Mouse (Mus musculus) heart, embryonic 14.5 days (tissue): ENCODE results near the gene Vill. TPM values are rescaled to one million over a fixed set of nuclear protein-coding genes. Genes with fewer than 3 reads are reported as not detected.

ENCODE experiments used
- ATAC-seq: fragments of 200-750 bp; cut with Nextera tagmentation; 2 replicates; pipeline ENCODE4 v1.8.0; 2017; ENCODE audit warnings: low read depth, moderate TSS enrichment; ENCODE audit not compliant: insufficient number of reproducible peaks, insufficient read depth, low FRiP score
- H3K27ac ChIP-seq, 2 experiments: fragments of 200-500 bp in 1 of 2; fragments of 300-500 bp in 1 of 2; sonication (generic) in 1 of 2; replicated peaks in 1 of 2; 2 replicates each; pipeline ENCODE4 v1.5.1; 2012 to 2014; ENCODE audit warnings: low read depth in 2 of 2, low read length in 2 of 2, control low read depth in 1 of 2, mild to moderate bottlenecking in 1 of 2, mixed read lengths in 1 of 2; ENCODE audit not compliant: control insufficient read depth in 1 of 2, insufficient read depth in 1 of 2
- H3K27me3 ChIP-seq: fragments of 300-500 bp; sonication (generic); 2 replicates; pipeline ENCODE4 v1.6.1; 2014; ENCODE audit warnings: mild to moderate bottlenecking, low read length, control low read depth; ENCODE audit not compliant: control insufficient read depth, insufficient read depth
- H3K36me3 ChIP-seq: fragments of 300-500 bp; sonication (generic); 2 replicates; pipeline ENCODE4 v1.6.1; 2014; ENCODE audit warnings: mild to moderate bottlenecking, control low read depth, low read length, mixed read lengths; ENCODE audit not compliant: control insufficient read depth, insufficient read depth
- H3K4me1 ChIP-seq, 2 experiments: fragments of 200-500 bp in 1 of 2; fragments of 300-500 bp in 1 of 2; sonication (generic) in 1 of 2; 2 replicates each; pipeline ENCODE4 v1.6.1; 2012 to 2014; ENCODE audit warnings: low read length in 2 of 2, control low read depth in 1 of 2, mixed read lengths in 1 of 2; ENCODE audit not compliant: control insufficient read depth in 2 of 2, insufficient read depth in 2 of 2
- H3K4me2 ChIP-seq: fragments of 300-500 bp; sonication (generic); 2 replicates; pipeline ENCODE4 v1.6.1; 2014; ENCODE audit warnings: mild to moderate bottlenecking, low read length
- H3K4me3 ChIP-seq, 2 experiments: fragments of 200-500 bp in 1 of 2; fragments of 300-500 bp in 1 of 2; sonication (generic) in 1 of 2; 2 replicates each; pipeline ENCODE4 v1.5.1; 2012 to 2014; ENCODE audit warnings: low read length in 2 of 2, mild to moderate bottlenecking in 2 of 2, control low read depth in 1 of 2, low read depth in 1 of 2, moderate library complexity in 1 of 2; ENCODE audit not compliant: control insufficient read depth in 1 of 2, insufficient read depth in 1 of 2
- H3K9ac ChIP-seq: fragments of 300-500 bp; sonication (generic); 2 replicates; pipeline ENCODE4 v1.6.1; 2014; ENCODE audit warnings: mild to moderate bottlenecking, low read length
- H3K9me3 ChIP-seq: fragments of 300-500 bp; sonication (generic); 2 replicates; pipeline ENCODE4 v1.6.1; 2016; ENCODE audit warnings: low read length, control low read depth; ENCODE audit not compliant: control insufficient read depth
- WGBS: fragments of 180-500 bp; shearing (Covaris S2); extraction: QIAGEN DNeasy Blood & Tissue Kit; methylation state at CpG from one replicate; pipeline ENCODE4 v1.1.7; 2014; 5-methylcytosine and 5-hydroxymethylcytosine counted together
- polyA plus RNA-seq: library from polyadenylated mRNA; unstranded; fragments of >200 nt; fragmentation: Nextera tagmentation; extraction: Ambion mirVana; gene quantifications from 2 replicates; pipeline ENCODE4 v1.2.1, GENCODE M21; 2014

Vill gene
- polyA plus RNA-seq, 1 experiment from 2014 or later = 10.7 TPM

- Histone ChIP-seq H3K4me1 (peaks cover 11 to 12% of the 10 kb centered on the region in 2 experiments; a peak in 3 of 4 replicates), H3K4me2 (no peak overlapping the region), H3K36me3 (peaks cover 52% of the 10 kb centered on the region), H3K27me3 (no peaks in the 10 kb centered on the region), H3K27ac (no peak overlapping the region), H3K9me3 (no peaks in the 10 kb centered on the region), H3K9ac (no peak overlapping the region), H3K4me3 (no peak overlapping the region)
- ATAC-seq = no peak
- WGBS = 56% methylated on average over 15 of the region's 15 CpGs
Measured at GRCm38 (mm10) chr9:119037076-119037730, 15.4 kb upstream of the Vill start.

DNA sequence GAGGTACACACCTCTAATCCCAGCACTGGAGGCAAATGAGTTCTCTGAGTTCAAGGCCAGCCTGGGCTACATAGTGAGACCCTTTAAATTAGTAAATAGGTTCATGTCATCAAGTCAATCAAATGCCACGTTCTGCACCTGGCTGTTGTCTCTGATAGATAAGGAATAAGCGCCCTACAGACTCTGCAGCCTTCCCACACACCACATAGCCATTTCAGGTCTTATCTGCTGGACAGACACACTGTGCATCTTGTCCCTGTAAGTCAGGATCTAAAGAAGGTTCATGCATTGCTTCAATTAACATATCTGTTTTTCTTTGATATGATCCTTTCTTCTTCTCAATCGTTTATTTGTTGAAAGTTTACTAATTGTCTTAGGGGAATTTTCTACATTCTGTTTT lies 14.0 kb upstream of the Vill start:
- peaks cover 10% of the 10 kb centered on the region in 2 experiments; a peak in 3 of 4 replicates for H3K4me1 ChIP-seq
- H3K4me3 ChIP-seq = no peak overlapping the region
- WGBS = 68% methylated on average over 3 of the region's 3 CpGs
- no peaks in the 10 kb centered on the region for H3K27me3 ChIP-seq
- no peaks in the 10 kb centered on the region for H3K9me3 ChIP-seq
- no peak overlapping the region for H3K27ac ChIP-seq
- no peak overlapping the region for H3K4me2 ChIP-seq
- no peak overlapping the region for H3K9ac ChIP-seq
- ATAC-seq = no peak
- peaks cover 54% of the 10 kb centered on the region for H3K36me3 ChIP-seq

GRCm38 (mm10) chr9:119040101-119040775 lies 12.3 kb upstream of the Vill start:
- peaks cover 10% of the 10 kb centered on the region in 2 experiments; a peak in 3 of 4 replicates for H3K4me1 ChIP-seq
- 86% methylated on average over 15 of the region's 15 CpGs for WGBS
- no peak for ATAC-seq
- H3K9me3 ChIP-seq = no peaks in the 10 kb centered on the region
- H3K4me2 ChIP-seq = no peak overlapping the region
- peaks cover 43% of the 10 kb centered on the region for H3K36me3 ChIP-seq
- no peaks in the 10 kb centered on the region for H3K27me3 ChIP-seq
- no peak overlapping the region for H3K9ac ChIP-seq
- no peak overlapping the region for H3K27ac ChIP-seq
- H3K4me3 ChIP-seq = no peak overlapping the region

- Histone ChIP-seq H3K4me3 (no peak overlapping the region), H3K9me3 (no peaks in the 10 kb centered on the region), H3K36me3 (no peaks in the 10 kb centered on the region), H3K27me3 (no peaks in the 10 kb centered on the region), H3K4me2 (no peak overlapping the region), H3K9ac (no peak overlapping the region), H3K27ac (no peak overlapping the region), H3K4me1 (peaks cover 12% of the 10 kb centered on the region in 2 experiments)
- no peak for ATAC-seq
- 71% methylated on average over 11 of the region's 11 CpGs for WGBS
Measured at GRCm38 (mm10) chr9:119048182-119048903, 4.2 kb upstream of the Vill start.

DNA sequence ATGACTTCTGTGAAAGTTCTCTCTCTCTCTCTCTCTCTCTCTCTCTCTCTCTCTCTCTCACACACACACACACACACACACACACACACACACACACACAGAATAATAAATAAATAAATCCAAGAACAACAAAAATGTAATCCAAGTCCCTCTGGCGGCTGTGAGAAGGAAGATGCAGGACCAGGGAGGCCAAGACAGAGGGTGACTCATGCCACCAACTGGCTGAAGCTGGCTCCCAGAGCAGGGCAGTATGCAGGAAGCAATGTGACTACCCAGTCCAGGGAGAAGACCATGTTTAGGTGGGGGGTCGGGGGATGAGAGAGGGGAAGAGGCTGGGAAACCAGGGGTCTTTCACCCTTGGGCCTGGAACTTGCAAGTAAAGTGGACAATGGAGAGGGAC lies 1.4 kb upstream of the Vill start:
- Histone ChIP-seq H3K27me3 (no peaks in the 10 kb centered on the region), H3K27ac (no peak overlapping the region), H3K9me3 (no peaks in the 10 kb centered on the region), H3K4me3 (no peak overlapping the region), H3K9ac (no peak overlapping the region), H3K36me3 (no peaks in the 10 kb centered on the region), H3K4me1 (peaks cover 15 to 16% of the 10 kb centered on the region in 2 experiments), H3K4me2 (no peak overlapping the region)
- 57% methylated on average over 2 of the region's 2 CpGs for WGBS
- no peak for ATAC-seq

- Histone ChIP-seq H3K27me3 (no peaks in the 10 kb centered on the region), H3K9me3 (no peaks in the 10 kb centered on the region), H3K4me3 (no peak overlapping the region), H3K36me3 (no peaks in the 10 kb centered on the region), H3K9ac (no peak overlapping the region), H3K4me1 (peaks cover 15 to 18% of the 10 kb centered on the region in 2 experiments), H3K4me2 (no peak overlapping the region), H3K27ac (no peak overlapping the region)
- ATAC-seq = no peak
- WGBS = 77% methylated on average over 9 of the region's 9 CpGs
Measured at GRCm38 (mm10) chr9:119053964-119054576, 1.5 kb downstream of the Vill start.

- H3K27me3 ChIP-seq = no peaks in the 10 kb centered on the region
- H3K36me3 ChIP-seq = no peaks in the 10 kb centered on the region
- ATAC-seq = no peak
- H3K9ac ChIP-seq = no peak overlapping the region
- peaks cover 15 to 18% of the 10 kb centered on the region in 2 experiments for H3K4me1 ChIP-seq
- H3K4me3 ChIP-seq = no peak overlapping the region
- no peaks in the 10 kb centered on the region for H3K9me3 ChIP-seq
- no peak overlapping the region for H3K27ac ChIP-seq
- WGBS = 88% methylated on average over 4 of the region's 4 CpGs
- no peak overlapping the region for H3K4me2 ChIP-seq
Measured at GRCm38 (mm10) chr9:119055336-119055735, 2.8 kb downstream of the Vill start.
